Mouse (Mus musculus): ENCODE results near the gene Plcb1. TPM values are rescaled to one million over a fixed set of nuclear protein-coding genes. Genes with fewer than 3 reads are reported as not detected.
"Not testable (repeated sequence)": the region's sequence is repeated elsewhere in the genome, so short reads cannot be mapped to it uniquely, and the experiment has no call there.

The Plcb1 gene
- polyA plus RNA-seq, 1 experiment from 2014 or later, result 12.1 TPM

GRCm38 (mm10) chr2:135370259-135370835 is 584.5 kb downstream of the Plcb1 start:
- H3K4me2 ChIP-seq, result no peak overlapping the region
- no peaks in the 10 kb centered on the region for H3K4me1 ChIP-seq
- H3K9me3 ChIP-seq, result no peaks in the 10 kb centered on the region
- no peak overlapping the region for H3K9ac ChIP-seq
- no peak overlapping the region for H3K4me3 ChIP-seq
- H3K27me3 ChIP-seq, result no peaks in the 10 kb centered on the region
- 59% methylated on average over 10 of the region's 10 CpGs for WGBS
- no peak for ATAC-seq (ENCODE audit: insufficient number of reproducible peaks, low FRiP score, low TSS enrichment, low read depth)
- H3K36me3 ChIP-seq, result no peaks in the 10 kb centered on the region
- no peak overlapping the region for H3K27ac ChIP-seq

- ATAC-seq (ENCODE audit: insufficient number of reproducible peaks, low FRiP score, low TSS enrichment, low read depth); H3K4me1 ChIP-seq; H3K4me2 ChIP-seq; H3K36me3 ChIP-seq; H3K27ac ChIP-seq; H3K4me3 ChIP-seq; H3K9ac ChIP-seq; H3K27me3 ChIP-seq; H3K9me3 ChIP-seq: not testable (repeated sequence)
- 22% methylated on average over 7 of the region's 7 CpGs for WGBS
Measured at GRCm38 (mm10) chr2:135380796-135381195, 594.9 kb downstream of the Plcb1 start.

DNA sequence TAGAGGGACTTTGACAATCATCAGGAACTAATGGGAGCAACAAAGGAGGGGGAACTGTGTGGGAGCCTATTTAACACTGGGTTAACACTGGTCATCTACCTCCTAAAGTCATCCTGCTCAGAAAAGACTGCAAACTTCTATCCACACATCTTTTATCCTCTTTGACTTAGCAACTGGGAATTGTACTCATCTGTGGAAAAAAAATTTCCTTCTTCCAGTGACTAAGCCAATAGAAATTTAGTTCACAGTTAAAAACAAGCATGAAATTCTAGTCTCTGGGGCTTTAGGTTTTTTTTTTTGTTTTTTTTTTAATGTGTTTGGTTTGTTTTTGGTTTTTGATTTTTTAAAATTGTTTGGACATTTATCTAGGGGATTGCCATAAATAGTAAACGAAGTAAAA is 595.5 kb downstream of the Plcb1 start:
- Histone ChIP-seq H3K9ac (no peak overlapping the region), H3K9me3 (no peaks in the 10 kb centered on the region), H3K36me3 (no peaks in the 10 kb centered on the region), H3K4me2 (no peak overlapping the region), H3K4me1 (no peaks in the 10 kb centered on the region), H3K27me3 (no peaks in the 10 kb centered on the region), H3K27ac (no peak overlapping the region), H3K4me3 (no peak overlapping the region)
- 85% methylated on average over 1 of the region's 1 CpGs for WGBS
- no peak for ATAC-seq (ENCODE audit: insufficient number of reproducible peaks, low FRiP score, low TSS enrichment, low read depth)

- Histone ChIP-seq H3K27me3 (no peaks in the 10 kb centered on the region), H3K9ac (no peak overlapping the region), H3K9me3 (no peaks in the 10 kb centered on the region), H3K4me2 (no peak overlapping the region), H3K4me1 (no peaks in the 10 kb centered on the region), H3K36me3 (no peaks in the 10 kb centered on the region), H3K27ac (no peak overlapping the region), H3K4me3 (no peak overlapping the region)
- ATAC-seq (ENCODE audit: insufficient number of reproducible peaks, low FRiP score, low TSS enrichment, low read depth), result no peak
- 76% methylated on average over 8 of the region's 9 CpGs for WGBS
Measured at GRCm38 (mm10) chr2:135387990-135388389, 602.1 kb downstream of the Plcb1 start.

GRCm38 (mm10) chr2:135394698-135395097 is 608.8 kb downstream of the Plcb1 start:
- 71% methylated on average over 3 of the region's 3 CpGs for WGBS
- H3K4me1 ChIP-seq, result no peaks in the 10 kb centered on the region
- H3K9me3 ChIP-seq, result no peaks in the 10 kb centered on the region
- H3K27me3 ChIP-seq, result no peaks in the 10 kb centered on the region
- no peak overlapping the region for H3K27ac ChIP-seq
- H3K4me3 ChIP-seq, result no peak overlapping the region
- H3K9ac ChIP-seq, result no peak overlapping the region
- no peak for ATAC-seq (ENCODE audit: insufficient number of reproducible peaks, low FRiP score, low TSS enrichment, low read depth)
- H3K36me3 ChIP-seq, result no peaks in the 10 kb centered on the region
- H3K4me2 ChIP-seq, result no peak overlapping the region

DNA sequence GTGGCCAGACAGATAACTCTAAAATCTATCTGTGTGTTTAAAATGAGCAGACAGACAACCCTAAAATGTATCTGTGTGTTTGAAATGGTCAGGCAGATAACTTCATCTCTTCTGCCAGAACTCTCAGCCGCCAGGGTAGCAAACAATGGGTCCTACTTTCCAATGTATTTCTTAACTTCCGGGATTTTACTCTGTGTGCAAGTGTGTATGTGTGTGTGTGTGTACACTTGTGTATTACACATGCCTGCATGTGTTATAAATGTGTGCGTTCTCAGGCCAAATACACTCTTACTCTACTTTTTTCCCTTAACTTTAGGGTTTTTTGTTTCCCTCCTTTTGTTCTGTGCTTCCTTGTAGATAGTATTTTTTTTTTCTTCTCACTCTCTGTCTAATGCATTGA is 610.5 kb downstream of the Plcb1 start:
- no peaks in the 10 kb centered on the region for H3K27me3 ChIP-seq
- H3K9ac ChIP-seq, result no peak overlapping the region
- no peaks in the 10 kb centered on the region for H3K36me3 ChIP-seq
- no peak overlapping the region for H3K27ac ChIP-seq
- WGBS, result 90% methylated on average over 3 of the region's 3 CpGs
- no peak overlapping the region for H3K4me3 ChIP-seq
- H3K4me2 ChIP-seq, result no peak overlapping the region
- no peaks in the 10 kb centered on the region for H3K4me1 ChIP-seq
- no peak for ATAC-seq (ENCODE audit: insufficient number of reproducible peaks, low FRiP score, low TSS enrichment, low read depth)
- no peaks in the 10 kb centered on the region for H3K9me3 ChIP-seq

DNA sequence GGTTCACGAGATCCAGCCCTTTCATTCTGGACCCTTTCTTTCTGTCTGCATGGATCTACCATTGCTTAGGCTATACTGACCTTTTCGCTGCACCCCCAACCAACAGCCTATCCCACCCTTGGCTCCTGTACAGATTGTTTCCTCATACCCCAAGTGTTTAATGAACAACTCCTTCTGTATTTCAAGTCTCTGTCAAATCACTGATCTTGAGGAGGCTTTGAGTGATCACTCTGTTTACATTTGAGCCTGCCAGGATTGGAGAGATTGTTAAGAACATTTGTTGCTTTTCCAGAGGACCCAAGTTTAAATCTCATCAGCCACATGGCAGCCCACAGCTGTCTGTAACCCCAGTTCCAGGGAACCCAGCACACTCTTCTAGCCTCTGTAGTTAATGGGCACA is 612.1 kb downstream of the Plcb1 start:
- no peak overlapping the region for H3K9ac ChIP-seq
- H3K36me3 ChIP-seq, result no peaks in the 10 kb centered on the region
- H3K27ac ChIP-seq, result no peak overlapping the region
- H3K4me1 ChIP-seq, result no peaks in the 10 kb centered on the region
- no peak overlapping the region for H3K4me3 ChIP-seq
- H3K27me3 ChIP-seq, result no peaks in the 10 kb centered on the region
- ATAC-seq (ENCODE audit: insufficient number of reproducible peaks, low FRiP score, low TSS enrichment, low read depth), result no peak
- no peak overlapping the region for H3K4me2 ChIP-seq
- WGBS, result 94% methylated on average over 2 of the region's 2 CpGs
- H3K9me3 ChIP-seq, result no peaks in the 10 kb centered on the region

- Histone ChIP-seq H3K27me3 (no peaks in the 10 kb centered on the region), H3K9ac (no peak overlapping the region), H3K4me3 (no peak overlapping the region), H3K4me1 (no peaks in the 10 kb centered on the region), H3K36me3 (no peaks in the 10 kb centered on the region), H3K4me2 (no peak overlapping the region), H3K27ac (no peak overlapping the region), H3K9me3 (no peaks in the 10 kb centered on the region)
- no peak for ATAC-seq (ENCODE audit: insufficient number of reproducible peaks, low FRiP score, low TSS enrichment, low read depth)
- WGBS, result 73% methylated on average over 6 of the region's 6 CpGs
Measured at GRCm38 (mm10) chr2:135399760-135400159, 613.9 kb downstream of the Plcb1 start.

GRCm38 (mm10) chr2:135402916-135403315 is 617.0 kb downstream of the Plcb1 start:
- WGBS, result 34% methylated on average over 1 of the region's 1 CpGs
- no peak for ATAC-seq (ENCODE audit: insufficient number of reproducible peaks, low FRiP score, low TSS enrichment, low read depth)
- Histone ChIP-seq H3K4me3 (no peak overlapping the region), H3K9me3 (no peaks in the 10 kb centered on the region), H3K4me2 (no peak overlapping the region), H3K27ac (no peak overlapping the region), H3K36me3 (no peaks in the 10 kb centered on the region), H3K9ac (no peak overlapping the region), H3K4me1 (no peaks in the 10 kb centered on the region), H3K27me3 (no peaks in the 10 kb centered on the region)

- Histone ChIP-seq H3K27ac (no peak overlapping the region), H3K9ac (no peak overlapping the region), H3K4me3 (no peak overlapping the region), H3K4me1 (no peaks in the 10 kb centered on the region), H3K36me3 (no peaks in the 10 kb centered on the region), H3K4me2 (no peak overlapping the region), H3K9me3 (no peaks in the 10 kb centered on the region), H3K27me3 (no peaks in the 10 kb centered on the region)
- no peak for ATAC-seq (ENCODE audit: insufficient number of reproducible peaks, low FRiP score, low TSS enrichment, low read depth)
- 74% methylated on average over 6 of the region's 6 CpGs for WGBS
Measured at GRCm38 (mm10) chr2:135403344-135403743, 617.5 kb downstream of the Plcb1 start.

DNA sequence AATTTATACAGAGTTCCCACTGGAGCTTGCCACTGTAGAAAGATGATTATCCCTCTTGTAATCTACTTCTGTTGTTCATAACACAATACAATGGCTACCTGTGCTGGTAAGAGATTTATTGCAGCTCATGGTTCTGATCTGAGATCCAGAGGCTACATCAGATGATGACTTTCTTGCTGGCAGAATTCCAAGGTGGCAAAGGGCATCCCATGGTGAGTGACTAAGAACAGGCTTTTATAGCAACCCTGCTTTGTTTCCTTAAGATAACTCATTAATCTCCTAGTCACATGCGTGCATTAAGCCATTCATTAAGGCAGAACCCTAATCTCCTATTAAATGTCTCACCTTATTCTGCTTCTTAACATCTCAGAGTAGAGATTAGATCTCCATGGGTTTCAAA is 618.2 kb downstream of the Plcb1 start:
- WGBS, result 64% methylated on average over 1 of the region's 1 CpGs
- H3K27me3 ChIP-seq, result no peaks in the 10 kb centered on the region
- no peak overlapping the region for H3K4me3 ChIP-seq
- H3K36me3 ChIP-seq, result no peaks in the 10 kb centered on the region
- ATAC-seq (ENCODE audit: insufficient number of reproducible peaks, low FRiP score, low TSS enrichment, low read depth), result no peak
- H3K4me1 ChIP-seq, result no peaks in the 10 kb centered on the region
- H3K9ac ChIP-seq, result no peak overlapping the region
- no peak overlapping the region for H3K4me2 ChIP-seq
- no peak overlapping the region for H3K27ac ChIP-seq
- no peaks in the 10 kb centered on the region for H3K9me3 ChIP-seq

DNA sequence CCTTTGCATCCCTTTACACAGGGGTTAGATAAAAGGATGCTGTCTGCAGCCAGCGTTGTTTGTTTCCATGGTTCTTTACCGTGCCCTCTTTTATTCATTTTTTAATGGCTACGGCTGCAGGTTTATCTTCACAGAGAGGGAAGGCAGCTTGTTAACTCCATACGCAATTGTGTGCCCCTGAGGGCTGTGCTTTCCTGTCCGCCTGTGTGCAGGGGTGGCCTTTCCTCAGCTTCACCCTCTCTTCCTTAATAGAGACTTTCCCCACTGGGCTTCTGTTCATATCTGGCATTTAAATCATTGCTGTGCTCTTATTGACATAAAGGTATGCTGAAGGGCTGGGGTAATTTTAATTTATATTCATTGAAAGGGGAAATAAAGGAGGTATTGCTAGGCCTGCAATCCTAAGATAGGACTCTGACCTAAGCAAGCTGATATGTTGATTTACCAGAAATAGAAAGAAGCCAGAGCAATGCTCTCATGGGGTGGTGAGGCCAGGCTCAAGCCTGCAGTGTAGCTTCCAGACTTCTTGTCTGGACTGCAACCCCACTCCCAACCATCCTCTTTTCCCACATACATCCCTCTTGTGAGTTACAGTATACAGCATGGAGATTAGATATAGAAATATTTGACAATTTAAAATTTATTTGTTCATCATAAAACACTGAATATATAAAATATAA is 623.7 kb downstream of the Plcb1 start:
- H3K9ac ChIP-seq, result no peak overlapping the region
- H3K4me1 ChIP-seq, result no peaks in the 10 kb centered on the region
- H3K27me3 ChIP-seq, result no peaks in the 10 kb centered on the region
- 43% methylated on average over 5 of the region's 5 CpGs for WGBS
- no peaks in the 10 kb centered on the region for H3K9me3 ChIP-seq
- no peak overlapping the region for H3K4me2 ChIP-seq
- H3K36me3 ChIP-seq, result no peaks in the 10 kb centered on the region
- ATAC-seq (ENCODE audit: insufficient number of reproducible peaks, low FRiP score, low TSS enrichment, low read depth), result no peak
- H3K27ac ChIP-seq, result no peak overlapping the region
- no peak overlapping the region for H3K4me3 ChIP-seq

GRCm38 (mm10) chr2:135411675-135412074 is 625.8 kb downstream of the Plcb1 start:
- Histone ChIP-seq H3K9ac (no peak overlapping the region), H3K9me3 (no peaks in the 10 kb centered on the region), H3K27me3 (no peaks in the 10 kb centered on the region), H3K4me3 (no peak overlapping the region), H3K27ac (no peak overlapping the region), H3K36me3 (no peaks in the 10 kb centered on the region), H3K4me2 (no peak overlapping the region), H3K4me1 (no peaks in the 10 kb centered on the region)
- no peak for ATAC-seq (ENCODE audit: insufficient number of reproducible peaks, low FRiP score, low TSS enrichment, low read depth)
- WGBS, result 32% methylated on average over 2 of the region's 2 CpGs

Data from limb, embryonic 15.5 days (tissue).